Mouse (Mus musculus): ENCODE data around the gene Lrrc59.
"Not testable (repeated sequence)": the region's sequence is repeated elsewhere in the genome, so short reads cannot be mapped to it uniquely, and the experiment has no call there.

Gene Lrrc59

DNA sequence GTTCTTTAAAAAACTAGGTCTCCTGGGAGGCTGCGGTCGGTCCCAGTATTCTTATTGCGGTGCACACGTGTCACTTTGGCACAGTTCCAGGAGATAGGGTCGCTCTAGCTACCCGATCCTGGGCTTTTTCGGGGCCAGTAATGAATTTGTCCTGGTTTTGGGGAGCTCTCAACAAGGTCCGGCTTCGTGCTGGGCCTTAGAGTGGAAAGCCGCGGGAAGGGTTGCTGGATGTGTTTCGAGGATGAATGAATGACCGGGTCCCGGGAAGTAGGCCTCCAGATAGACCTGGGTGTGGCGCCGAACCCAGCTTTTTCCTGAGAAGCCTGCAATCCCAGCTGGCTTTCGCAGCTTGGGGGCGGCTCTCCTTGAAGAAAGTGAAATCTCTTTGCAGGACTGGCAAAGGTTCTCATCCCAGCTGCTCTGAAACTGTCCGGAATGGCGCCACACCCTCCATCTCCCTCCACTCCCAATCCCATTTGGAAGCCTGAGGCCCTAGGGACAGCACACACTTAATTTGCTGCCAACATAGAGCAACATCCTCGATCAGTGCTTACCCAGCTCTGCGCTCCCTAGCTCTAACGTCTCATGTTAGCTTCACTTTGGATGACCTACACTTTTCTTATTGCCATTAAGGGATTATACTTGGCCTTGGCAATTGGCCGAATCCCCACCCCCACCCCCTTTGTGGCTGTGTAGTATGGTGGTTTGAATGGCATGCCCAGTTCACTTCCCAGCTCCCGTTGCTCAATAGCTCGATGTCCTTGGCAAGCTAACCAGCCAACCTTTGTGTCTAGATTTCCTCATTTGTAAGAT is 838 bp downstream of the Lrrc59 start:
- DNase-seq (ENCODE audit: low spot score in 2 of 2), result peak in 1 of 2 experiments; percentile 8

DNA sequence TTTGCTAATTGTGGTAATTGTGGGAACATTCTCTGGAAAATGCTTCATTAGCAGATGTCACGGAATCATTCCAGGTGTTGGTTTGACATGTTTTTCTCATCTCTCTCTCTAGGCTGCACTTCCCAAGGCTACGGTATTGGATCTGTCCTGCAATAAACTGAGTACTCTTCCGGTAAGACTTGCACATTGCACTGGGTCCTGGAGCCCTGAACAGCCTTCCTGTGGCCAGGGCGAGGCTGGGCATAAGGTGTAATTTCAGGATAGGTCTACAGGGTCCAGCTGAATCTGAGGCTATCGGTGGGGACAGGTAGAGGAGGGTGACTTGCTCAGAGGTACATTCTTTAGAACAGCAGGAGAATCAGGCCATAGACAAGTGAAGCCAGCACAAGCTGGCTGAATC is 2.4 kb downstream of the Lrrc59 start:
- no peak for DNase-seq (ENCODE audit: low spot score in 2 of 2)

DNA sequence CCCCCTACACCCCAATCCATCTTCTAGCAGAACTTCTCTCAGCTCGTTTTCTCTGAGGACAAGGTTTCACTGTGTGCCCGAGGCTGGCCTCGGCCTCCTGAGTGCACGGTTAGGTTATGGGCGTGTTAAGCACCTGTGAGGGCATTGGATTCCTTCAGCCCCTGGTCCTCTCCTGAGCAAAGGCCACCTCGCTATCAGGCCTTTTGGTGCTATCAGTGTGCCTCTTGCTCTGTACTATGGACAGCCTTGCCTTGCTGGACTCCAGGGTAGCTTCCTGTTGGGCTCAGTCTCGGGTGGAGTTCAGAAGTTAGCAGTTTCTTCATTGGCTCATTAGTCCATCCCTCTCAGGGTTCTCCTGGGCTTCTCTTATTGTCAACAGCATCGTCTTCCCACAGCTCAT is 3.4 kb downstream of the Lrrc59 start:
- DNase-seq (ENCODE audit: low spot score in 2 of 2), result no peak

GRCm38 (mm10) chr11:94634431-94634830 is 4.9 kb downstream of the Lrrc59 start:
- no peak for DNase-seq (ENCODE audit: low spot score in 2 of 2)

GRCm38 (mm10) chr11:94644461-94645219 is 15.1 kb downstream of the Lrrc59 start:
- DNase-seq (ENCODE audit: low spot score in 2 of 2), result no peak

GRCm38 (mm10) chr11:94646457-94646856 is 16.9 kb downstream of the Lrrc59 start:
- no peak for DNase-seq (ENCODE audit: low spot score in 2 of 2)

DNA sequence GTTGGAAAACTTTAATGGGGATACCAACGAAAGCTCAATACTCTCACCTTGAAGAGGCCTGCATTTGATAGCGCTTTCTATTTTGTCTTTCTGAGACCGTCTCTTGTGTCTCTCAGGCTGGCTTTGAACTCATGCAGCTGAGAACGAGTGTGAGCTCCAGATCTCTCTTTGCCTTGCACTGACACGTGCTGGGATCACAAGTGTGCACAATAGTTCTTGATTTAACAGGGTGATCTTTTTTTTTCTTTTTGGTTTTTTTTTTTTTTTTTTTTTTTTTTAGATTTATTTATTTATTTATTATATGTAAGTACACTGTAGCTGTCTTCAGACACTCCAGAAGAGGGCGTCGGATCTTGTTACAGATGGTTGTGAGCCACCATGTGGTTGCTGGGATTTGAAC is 21.7 kb downstream of the Lrrc59 start:
- DNase-seq (ENCODE audit: low spot score in 2 of 2), result not testable (repeated sequence)

DNA sequence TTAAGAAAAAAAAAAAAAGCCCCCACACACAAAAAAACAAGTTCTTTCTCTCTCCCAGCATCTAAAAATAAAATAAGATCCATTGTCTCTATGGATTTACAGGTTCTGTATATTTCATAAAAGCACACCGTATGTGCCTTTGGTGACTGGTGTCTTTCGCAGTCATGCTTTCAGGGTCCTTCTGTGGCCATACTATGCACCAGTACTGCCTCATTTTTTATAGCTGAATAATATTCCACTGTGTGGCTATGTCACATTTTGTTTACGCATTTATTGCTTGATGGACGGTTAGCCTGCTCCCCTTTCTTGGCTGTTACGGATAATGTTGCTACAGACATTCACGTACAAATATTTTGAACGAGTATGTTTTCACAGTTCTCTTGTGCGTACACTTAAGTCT is 23.4 kb downstream of the Lrrc59 start:
- DNase-seq (ENCODE audit: low spot score in 2 of 2), result no peak

GRCm38 (mm10) chr11:94653663-94654436 is 24.3 kb downstream of the Lrrc59 start, which contains the start of the genes Mrpl27 and Eme1:
Gene Mrpl27, plus strand, starts transcription at chr11:94653767.
Gene Eme1, minus strand, starts transcription at chr11:94653964.
- peak; percentile 73 to 77 for DNase-seq (ENCODE audit: low spot score in 2 of 2)

DNA sequence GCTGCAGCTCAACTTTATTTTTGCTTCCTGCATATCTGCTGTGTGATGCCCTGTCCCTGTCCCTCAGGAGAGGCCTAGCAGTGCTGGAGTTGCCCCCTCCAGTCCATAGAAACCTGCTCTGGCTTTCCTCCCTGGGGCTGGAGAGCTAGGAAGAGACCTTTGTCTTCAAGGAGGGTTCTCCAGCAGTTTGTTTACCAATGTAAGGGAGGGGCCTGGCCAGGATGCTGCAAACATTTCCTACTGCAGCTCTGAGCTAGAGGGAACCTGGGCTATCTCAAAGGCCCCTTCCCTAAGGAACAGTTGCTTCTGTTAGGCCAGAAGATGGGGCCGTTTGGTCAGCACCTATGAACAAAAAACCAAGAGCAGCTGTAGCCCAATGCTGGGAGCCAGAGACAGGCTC is 31.8 kb downstream of the Lrrc59 start:
- no peak for DNase-seq (ENCODE audit: low spot score in 2 of 2)

DNA sequence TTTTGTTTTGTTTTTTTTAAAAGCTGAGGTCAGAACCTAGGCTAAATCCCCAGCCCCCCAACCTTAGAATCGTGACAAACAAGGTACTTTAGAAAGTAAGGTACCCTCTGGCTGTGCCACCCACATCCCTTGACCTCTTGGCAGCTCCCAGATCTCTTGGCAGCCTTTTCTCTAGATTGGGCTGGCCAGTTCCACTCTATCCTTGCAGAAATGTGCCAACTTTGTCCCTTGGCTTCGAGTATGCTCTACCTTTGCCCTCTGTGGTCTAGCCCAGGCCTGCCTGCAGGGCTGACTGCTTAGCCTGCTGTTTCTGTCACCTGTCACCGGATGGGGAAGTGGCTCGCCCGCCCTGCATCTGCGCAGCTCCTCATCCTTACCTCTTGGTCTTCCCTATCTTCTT is 35.7 kb downstream of the Lrrc59 start:
- DNase-seq (ENCODE audit: low spot score in 2 of 2), result no peak

GRCm38 (mm10) chr11:94674984-94675383 is 45.4 kb downstream of the Lrrc59 start:
- no peak for DNase-seq (ENCODE audit: low spot score in 2 of 2)

DNA sequence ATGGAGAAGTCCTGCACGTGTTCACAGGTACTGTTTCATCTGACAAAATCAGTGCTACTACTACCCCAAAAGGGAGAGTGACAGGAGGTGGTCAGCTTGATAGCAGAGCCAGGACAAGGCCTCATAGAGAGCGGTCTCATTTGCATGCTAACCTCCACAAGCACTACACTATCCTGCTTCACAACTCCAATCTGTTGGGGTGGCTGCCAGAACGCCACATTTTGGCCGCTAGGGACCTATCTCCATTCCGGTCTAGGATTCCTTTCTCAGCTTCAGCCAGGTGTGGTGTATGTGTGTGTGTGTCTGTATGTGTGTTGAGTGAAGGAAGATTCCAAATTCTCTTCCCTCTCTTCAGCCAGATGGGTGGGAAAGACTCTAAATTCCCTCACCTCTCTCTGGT is 45.9 kb downstream of the Lrrc59 start:
- no peak for DNase-seq (ENCODE audit: low spot score in 2 of 2)

GRCm38 (mm10) chr11:94676308-94676707 is 46.7 kb downstream of the Lrrc59 start:
- DNase-seq (ENCODE audit: low spot score in 2 of 2), result no peak

DNA sequence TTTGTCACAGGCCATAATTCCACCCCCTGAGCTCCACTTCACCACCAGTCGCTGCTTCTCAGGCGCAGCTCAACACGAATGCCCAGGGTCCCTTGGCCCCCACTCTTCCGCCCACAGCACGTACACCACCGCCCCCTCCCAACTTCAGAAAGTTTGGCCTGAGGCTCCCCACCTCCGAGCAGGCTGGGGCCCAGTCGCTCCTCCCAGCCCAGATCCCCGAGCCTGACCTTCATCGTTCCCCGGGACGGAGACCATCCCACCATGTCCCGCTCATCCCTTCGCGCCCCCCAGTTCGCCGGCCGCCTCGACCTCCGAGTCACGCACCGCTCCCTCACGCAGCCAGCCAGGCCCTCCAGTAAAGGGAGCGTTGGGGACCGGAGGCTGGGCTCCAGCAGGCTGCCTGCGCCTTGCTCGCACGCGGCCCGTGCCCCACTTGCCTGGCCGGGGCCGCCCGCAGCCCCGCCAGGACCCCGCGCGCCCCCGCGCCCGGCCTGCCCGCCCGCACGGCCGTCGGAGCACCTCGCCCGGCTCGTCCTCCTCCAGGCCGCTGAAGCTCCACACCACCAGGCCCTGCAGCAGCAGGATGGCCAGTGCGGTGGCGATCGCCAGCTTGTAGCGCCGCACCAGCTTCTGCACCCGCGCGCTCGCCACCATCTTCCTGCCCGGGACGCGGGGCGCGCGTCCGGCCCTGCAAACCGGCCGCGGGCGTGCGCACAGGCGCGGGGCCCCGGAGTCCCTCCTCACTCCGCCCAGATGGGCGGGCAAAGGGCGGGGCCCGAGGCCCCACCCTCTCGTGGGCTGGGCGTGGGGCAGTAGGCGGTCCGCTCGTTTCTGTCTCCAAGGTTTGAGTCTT is 47.4 kb downstream of the Lrrc59 start, which contains the start of gene Xylt2:
Gene Xylt2, minus strand, starts transcription at position 762 of the 853 bp plus-strand sequence.
- DNase-seq (ENCODE audit: low spot score in 2 of 2), result peak; percentile 87 to 92

DNA sequence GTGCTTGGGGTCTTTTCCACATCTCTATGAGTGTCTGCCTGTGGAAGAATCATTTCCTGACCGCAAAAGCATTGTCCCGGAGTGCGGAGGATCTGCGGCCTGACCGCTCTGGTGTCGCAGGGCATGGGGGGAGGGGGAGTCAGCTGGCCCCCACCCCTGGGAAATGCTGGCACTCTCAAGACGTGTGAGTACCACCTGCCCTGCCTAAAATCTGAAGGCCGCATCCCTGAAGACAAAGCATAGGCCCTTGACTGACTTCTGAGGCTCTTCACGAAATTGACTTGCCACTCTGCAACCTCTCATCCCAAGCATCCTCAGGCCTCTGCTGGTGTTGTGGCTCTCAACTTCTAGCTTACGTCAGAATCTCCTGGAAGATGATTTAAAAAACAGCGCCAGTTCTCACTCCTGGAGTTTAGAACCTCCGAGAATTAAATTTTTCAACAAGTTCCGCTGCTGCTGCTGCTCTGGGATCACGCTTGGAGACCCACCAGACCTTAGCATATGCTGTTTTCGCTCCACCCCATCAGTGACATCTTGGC is 48.1 kb downstream of the Lrrc59 start:
- DNase-seq (ENCODE audit: low spot score in 2 of 2), result no peak

DNA sequence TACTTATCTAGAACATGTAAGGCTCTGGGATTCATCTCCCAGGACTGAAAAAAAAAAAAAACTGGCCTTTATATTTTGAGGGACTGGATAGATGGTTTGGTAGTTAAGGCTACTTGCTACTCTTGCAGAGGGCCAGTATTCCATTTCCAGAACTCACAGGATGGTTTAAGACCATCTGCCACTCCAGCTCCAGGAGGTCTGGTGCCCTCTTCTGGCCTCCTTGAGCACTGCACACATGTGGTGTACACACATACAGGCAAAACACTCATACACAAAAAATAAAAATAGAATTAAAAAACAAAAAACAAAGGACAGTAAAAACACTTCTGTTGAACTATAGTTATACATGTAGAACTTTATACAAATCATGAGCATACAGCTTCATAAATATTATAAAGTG is 51.1 kb downstream of the Lrrc59 start:
- no peak for DNase-seq (ENCODE audit: low spot score in 2 of 2)

GRCm38 (mm10) chr11:94681640-94682039 is 52.1 kb downstream of the Lrrc59 start:
- no peak for DNase-seq (ENCODE audit: low spot score in 2 of 2)

GRCm38 (mm10) chr11:94682427-94682826 is 52.9 kb downstream of the Lrrc59 start:
- DNase-seq (ENCODE audit: low spot score in 2 of 2), result no peak

GRCm38 (mm10) chr11:94687178-94687577 is 57.6 kb downstream of the Lrrc59 start:
- no peak for DNase-seq (ENCODE audit: low spot score in 2 of 2)

GRCm38 (mm10) chr11:94692502-94692901 is 62.9 kb downstream of the Lrrc59 start:
- not testable (repeated sequence) for DNase-seq (ENCODE audit: low spot score in 2 of 2)
